Mouse (Mus musculus) megakaryocyte, adult 5-6 weeks (primary cell): Measurements from ENCODE around the gene Fam173b. TPM values are rescaled to one million over a fixed set of nuclear protein-coding genes. Genes with fewer than 3 reads are reported as not detected.
A peak's percentile ranks its signal among the peaks of the same experiment; 100 is the strongest.
"Not testable (repeated sequence)": the region's sequence is repeated elsewhere in the genome, so short reads cannot be mapped to it uniquely, and the experiment has no call there.

ENCODE experiments used
- ATAC-seq: 2 replicates; pipeline ENCODE4 v1.8.0; 2016; ENCODE audit warnings: mild to moderate bottlenecking, inconsistent platforms; ENCODE audit not compliant: poor library complexity, severe bottlenecking
- total RNA-seq, 2 experiments: library from RNA; stranded (forward) in 1 of 2; stranded (reverse) in 1 of 2; fragments of 153-499, 151-499 nt in 1 of 2; fragments of 221-1000, 200-1000 nt in 1 of 2; gene quantifications; 2 replicates each; pipeline versions ENCODE4 v1.2.3 to v1.2.4; 2015 to 2017

Fam173b gene
- 7.0 and 10.5 TPM in 2 replicates for total RNA-seq (2015)
- total RNA-seq (2017), result 5.6 and 8.0 TPM in 2 replicates

GRCm38 (mm10) chr15:31601646-31602374 is at the start of gene Fam173b, which contains the start of gene Cct5:
Gene Fam173b, plus strand, starts transcription at chr15:31601852.
Gene Cct5, minus strand, starts transcription at chr15:31601804.
- ATAC-seq, result peak; percentile 88

GRCm38 (mm10) chr15:31554855-31555254 is 46.8 kb upstream of the Fam173b start:
- ATAC-seq, result peak; percentile 38; the same call in 1 of the 2 replicates

GRCm38 (mm10) chr15:31561390-31561789 is 40.3 kb upstream of the Fam173b start:
- no peak for ATAC-seq

- ATAC-seq, result no peak
Measured at GRCm38 (mm10) chr15:31561976-31562375, 39.7 kb upstream of the Fam173b start.

GRCm38 (mm10) chr15:31562847-31563246 is 38.8 kb upstream of the Fam173b start:
- no peak for ATAC-seq

- 0 out of 2 replicates have a peak, but pooled peaks have one; percentile 35 for ATAC-seq
Measured at GRCm38 (mm10) chr15:31563577-31564546, 37.8 kb upstream of the Fam173b start.

- no peak for ATAC-seq
Measured at GRCm38 (mm10) chr15:31565184-31565583, 36.5 kb upstream of the Fam173b start, which contains the start of gene Cmbl. Gene Cmbl, plus strand, starts transcription at chr15:31565389.

- no peak for ATAC-seq
Measured at GRCm38 (mm10) chr15:31565786-31566185, 35.9 kb upstream of the Fam173b start.

GRCm38 (mm10) chr15:31567431-31567830 is 34.2 kb upstream of the Fam173b start:
- ATAC-seq, result no peak

GRCm38 (mm10) chr15:31568581-31568996 is 33.1 kb upstream of the Fam173b start:
- ATAC-seq, result no peak

GRCm38 (mm10) chr15:31569325-31570022 is 32.2 kb upstream of the Fam173b start:
- ATAC-seq, result no peak

- peak; percentile 36; the same call in 1 of the 2 replicates for ATAC-seq
Measured at GRCm38 (mm10) chr15:31570959-31571358, 30.7 kb upstream of the Fam173b start.

- peak; percentile 95 for ATAC-seq
Measured at GRCm38 (mm10) chr15:31571906-31572722, 29.5 kb upstream of the Fam173b start.

- ATAC-seq, result no peak
Measured at GRCm38 (mm10) chr15:31573287-31573686, 28.4 kb upstream of the Fam173b start.

- no peak for ATAC-seq
Measured at GRCm38 (mm10) chr15:31573692-31574091, 28.0 kb upstream of the Fam173b start.

GRCm38 (mm10) chr15:31576076-31576475 is 25.6 kb upstream of the Fam173b start:
- ATAC-seq, result no peak

- not testable (repeated sequence) for ATAC-seq
Measured at GRCm38 (mm10) chr15:31581086-31581485, 20.6 kb upstream of the Fam173b start.

- ATAC-seq, result no peak
Measured at GRCm38 (mm10) chr15:31583304-31584085, 18.2 kb upstream of the Fam173b start.

- ATAC-seq, result no peak
Measured at GRCm38 (mm10) chr15:31585238-31585637, 16.4 kb upstream of the Fam173b start.
